In genomic region chr2:26516987-26517386, GRCm38 (mm10) we compare ENCODE assay signal across 10 mouse cellular contexts. TPM values are rescaled to one million over a fixed set of nuclear protein-coding genes. Genes with fewer than 3 reads are reported as not detected.
DNase-seq lines count a peak whose midpoint lies in the region; ATAC-seq and TF ChIP-seq lines count a peak whose summit lies in the region.
"Had no signal": no experiment of that assay in that cellular context is flagged by ENCODE, and none has a peak within 500 bp of the region (broad histone marks: within the 10 kb centered on the region; RNA-seq: fewer than 3 reads in every experiment).

No protein-coding gene starts in this region.

- peak overlapping the region; percentile 41; the same call in 1 of the 2 replicates for H3K4me2 ChIP-seq in heart, embryonic 11.5 days
- H3K4me2 ChIP-seq in lung, embryonic 15.5 days, result no peak overlapping the region
- H3K4me2 ChIP-seq in heart, embryonic 16.5 days (ENCODE audit: low read depth, low read length), result peak overlapping the region; percentile 47
- no peak overlapping the region for H3K4me2 ChIP-seq in neural tube, embryonic 15.5 days

- no peak for TF ChIP-seq CTCF in lung, adult 2 months (IDR thresholded peaks at IDR 0.05; ENCODE audit: insufficient read depth, low read length)

- ATAC-seq in heart, embryonic 11.5 days (replicated peaks; ENCODE audit: insufficient number of reproducible peaks, low FRiP score, low TSS enrichment), result no peak
- ATAC-seq in lung, embryonic 15.5 days (ENCODE audit: borderline replicate concordance, extremely low read depth, low FRiP score, low TSS enrichment), result no peak
- ATAC-seq in heart, embryonic 16.5 days (replicated peaks; ENCODE audit: extremely low read depth, insufficient read depth, low FRiP score), result no peak
- no peak for ATAC-seq in neural tube, embryonic 15.5 days (ENCODE audit: low FRiP score)
- ATAC-seq: forebrain, embryonic 16.5 days had no signal

- no peak overlapping the region for H3K9ac ChIP-seq in heart, embryonic 11.5 days (ENCODE audit: low read depth, low read length)
- no peak overlapping the region for H3K9ac ChIP-seq in lung, embryonic 15.5 days
- H3K9ac ChIP-seq in heart, embryonic 16.5 days (ENCODE audit: low read length), result peak overlapping the region; percentile 61
- no peak overlapping the region for H3K9ac ChIP-seq in neural tube, embryonic 15.5 days (replicated peaks)

- H3K27me3 ChIP-seq in heart, embryonic 11.5 days (ENCODE audit: control insufficient read depth, insufficient read depth, low read length), result no peaks in the 10 kb centered on the region
- H3K27me3 ChIP-seq in lung, embryonic 15.5 days, result no peaks in the 10 kb centered on the region
- H3K27me3 ChIP-seq in heart, embryonic 16.5 days (ENCODE audit: control insufficient read depth, insufficient read depth, low read length), result no peaks in the 10 kb centered on the region
- H3K27me3 ChIP-seq in neural tube, embryonic 15.5 days (replicated peaks), result no peaks in the 10 kb centered on the region

- no peak overlapping the region for H3K27ac ChIP-seq in heart, embryonic 11.5 days (ENCODE audit: low read depth, low read length)
- peak overlapping the region; percentile 75; the same call in 1 of the 2 replicates for H3K27ac ChIP-seq in lung, embryonic 15.5 days
- H3K27ac ChIP-seq in heart, embryonic 16.5 days (ENCODE audit: low read length), result peak overlapping the region; percentile 81; the same call in 1 of the 2 replicates
- H3K27ac ChIP-seq in neural tube, embryonic 15.5 days (replicated peaks), result peak overlapping the region; percentile 62; the same call in 1 of the 2 replicates

- H3K4me1 ChIP-seq in heart, embryonic 11.5 days (ENCODE audit: control insufficient read depth, insufficient read depth, low read length), result peaks cover 15% of the 10 kb centered on the region
- peaks cover 33% of the 10 kb centered on the region for H3K4me1 ChIP-seq in lung, embryonic 15.5 days
- H3K4me1 ChIP-seq in lung, adult 2 months (ENCODE audit: control insufficient read depth, insufficient read depth, low read length), result peaks cover 21% of the 10 kb centered on the region
- peaks cover 26% of the 10 kb centered on the region for H3K4me1 ChIP-seq in heart, embryonic 16.5 days (ENCODE audit: control insufficient read depth, insufficient read depth, low read length)
- peaks cover 23% of the 10 kb centered on the region for H3K4me1 ChIP-seq in neural tube, embryonic 15.5 days

- WGBS in heart, embryonic 11.5 days (ENCODE audit: insufficient replicate concordance), result 78% methylated on average over 5 of the region's 5 CpGs
- WGBS in lung, embryonic 15.5 days, result 87% methylated on average over 5 of the region's 5 CpGs
- WGBS in lung, adult 2 months, result 89% methylated on average over 5 of the region's 5 CpGs
- WGBS in heart, embryonic 16.5 days, result 82% methylated on average over 5 of the region's 5 CpGs
- WGBS in neural tube, embryonic 15.5 days, result 80% methylated on average over 5 of the region's 5 CpGs

- H3K9me3 ChIP-seq in heart, embryonic 11.5 days (replicated peaks; ENCODE audit: control insufficient read depth, low read length), result no peaks in the 10 kb centered on the region
- no peaks in the 10 kb centered on the region for H3K9me3 ChIP-seq in lung, embryonic 15.5 days
- peaks cover 3% of the 10 kb centered on the region; the same call in 1 of the 2 replicates for H3K9me3 ChIP-seq in heart, embryonic 16.5 days (replicated peaks; ENCODE audit: control insufficient read depth, low read length)
- no peaks in the 10 kb centered on the region for H3K9me3 ChIP-seq in neural tube, embryonic 15.5 days (replicated peaks)

- no peak for TF ChIP-seq POLR2A in lung, adult 2 months (IDR thresholded peaks at IDR 0.05; ENCODE audit: borderline replicate concordance, extremely low read depth, low read depth, low read length)

- DNase-seq in heart, postnatal 4 days, result no peak
- no peak for DNase-seq in lung, adult 2 months
- DNase-seq in right cerebral cortex, postnatal 4 days, result no peak
- no peak for DNase-seq in layer of hippocampus, postnatal 10 days (ENCODE audit: low spot score in 2 of 2)
- DNase-seq: adrenal gland, adult 8-10 months had no signal

- H3K36me3 ChIP-seq in heart, embryonic 11.5 days (ENCODE audit: control insufficient read depth, insufficient read depth, low read length), result no peaks in the 10 kb centered on the region
- no peaks in the 10 kb centered on the region for H3K36me3 ChIP-seq in lung, embryonic 15.5 days
- no peaks in the 10 kb centered on the region for H3K36me3 ChIP-seq in heart, embryonic 16.5 days (ENCODE audit: control insufficient read depth, insufficient read depth)
- no peaks in the 10 kb centered on the region for H3K36me3 ChIP-seq in neural tube, embryonic 15.5 days

- no peak overlapping the region for H3K4me3 ChIP-seq in heart, embryonic 11.5 days (ENCODE audit: low read depth, low read length)
- H3K4me3 ChIP-seq in lung, embryonic 15.5 days, result no peak overlapping the region
- H3K4me3 ChIP-seq in lung, adult 2 months (replicated peaks; ENCODE audit: extremely low read depth, low read depth, low read length), result no peak overlapping the region
- peak overlapping the region; percentile 36 for H3K4me3 ChIP-seq in heart, embryonic 16.5 days (ENCODE audit: low read length)
- H3K4me3 ChIP-seq in neural tube, embryonic 15.5 days (replicated peaks), result no peak overlapping the region

RNA-seq across cellular contexts. Expression of gene Notch1, which starts 0.5 kb away (rescaled TPM):
- 20.9 and 23.5 TPM in 2 replicates for polyA plus RNA-seq in heart, embryonic 11.5 days (2014; fragmentation: Nextera tagmentation; extraction: Ambion mirVana)
- 10 to 100 TPM; 55.3 to 62.3 TPM for total RNA-seq in heart, postnatal 4 days (2021)
- polyA plus RNA-seq in lung, embryonic 15.5 days (2015; fragmentation: Nextera tagmentation; extraction: Ambion mirVana), result 22.1 and 23.9 TPM in 2 replicates
- polyA plus RNA-seq in lung, adult 2 months (2012; rRNA removed), result 108 and 124 TPM in 2 replicates
- polyA plus RNA-seq in heart, embryonic 16.5 days (2015; fragmentation: Nextera tagmentation; extraction: Ambion mirVana), result 17.9 and 21.8 TPM in 2 replicates
- 11.7 and 22.6 TPM in 2 replicates for polyA plus RNA-seq in neural tube, embryonic 15.5 days (2015; fragmentation: Nextera tagmentation; extraction: Ambion mirVana)
- 10 to 100 TPM; 43.9 to 46.7 TPM for total RNA-seq in layer of hippocampus, postnatal 10 days (2021)

Comparison
In these comparisons a context has a peak if more than half of its experiments do, and no peak if none do; other contexts are left out.
1. H3K4me2 ChIP-seq: peak in heart, embryonic 11.5 days (single experiment) and heart, embryonic 16.5 days (single experiment); none in lung, embryonic 15.5 days (single experiment) and neural tube, embryonic 15.5 days (single experiment).